8 mouse cellular contexts compared by ENCODE assay signal in genomic region chr17:45556514-45557245, GRCm38 (mm10). TPM values are rescaled to one million over a fixed set of nuclear protein-coding genes. Genes with fewer than 3 reads are reported as not detected.
DNase-seq lines count a peak whose midpoint lies in the region; ATAC-seq lines count a peak whose summit lies in the region.

No protein-coding gene starts in this region.

- peak overlapping the region; percentile 85 for H3K9ac ChIP-seq in hindbrain, embryonic 13.5 days
- peak overlapping the region; percentile 76 for H3K9ac ChIP-seq in midbrain, embryonic 13.5 days (replicated peaks)

- H3K9me3 ChIP-seq in erythroblast, embryonic 14.5 days (ENCODE audit: control insufficient read depth, low read length): no peaks in the 10 kb centered on the region
- no peaks in the 10 kb centered on the region for H3K9me3 ChIP-seq in hindbrain, embryonic 13.5 days
- H3K9me3 ChIP-seq in midbrain, embryonic 13.5 days: no peaks in the 10 kb centered on the region

- H3K36me3 ChIP-seq in erythroblast, embryonic 14.5 days (ENCODE audit: control insufficient read depth): no peaks in the 10 kb centered on the region
- H3K36me3 ChIP-seq in hindbrain, embryonic 13.5 days: no peaks in the 10 kb centered on the region
- H3K36me3 ChIP-seq in midbrain, embryonic 13.5 days: no peaks in the 10 kb centered on the region

- WGBS in hindbrain, embryonic 13.5 days: 69% methylated on average over 3 of the region's 3 CpGs
- 72% methylated on average over 3 of the region's 3 CpGs for WGBS in midbrain, embryonic 13.5 days

- ATAC-seq in erythroblast, adult 5-6 weeks (replicated peaks; ENCODE audit: low FRiP score, poor library complexity, severe bottlenecking): no peak
- ATAC-seq in hindbrain, embryonic 13.5 days (ENCODE audit: low FRiP score): no peak
- ATAC-seq in midbrain, embryonic 13.5 days: no peak

- H3K4me1 ChIP-seq in erythroblast, embryonic 14.5 days (ENCODE audit: control insufficient read depth): peaks cover 14% of the 10 kb centered on the region
- H3K4me1 ChIP-seq in hindbrain, embryonic 13.5 days (replicated peaks): peaks cover 24% of the 10 kb centered on the region
- H3K4me1 ChIP-seq in midbrain, embryonic 13.5 days (replicated peaks): peaks cover 26% of the 10 kb centered on the region

- H3K4me2 ChIP-seq in hindbrain, embryonic 13.5 days: peak overlapping the region; percentile 96
- H3K4me2 ChIP-seq in midbrain, embryonic 13.5 days (replicated peaks): peak overlapping the region; percentile 97

- H3K4me3 ChIP-seq in erythroblast, embryonic 14.5 days (replicated peaks): peak overlapping the region; percentile 64
- peak overlapping the region; percentile 58 for H3K4me3 ChIP-seq in hindbrain, embryonic 13.5 days
- peak overlapping the region; percentile 67 for H3K4me3 ChIP-seq in midbrain, embryonic 13.5 days (replicated peaks)

- peaks cover 65% of the 10 kb centered on the region for H3K27me3 ChIP-seq in erythroblast, embryonic 14.5 days (ENCODE audit: control insufficient read depth)
- H3K27me3 ChIP-seq in hindbrain, embryonic 13.5 days: peaks cover 22% of the 10 kb centered on the region
- H3K27me3 ChIP-seq in midbrain, embryonic 13.5 days: peaks cover 12% of the 10 kb centered on the region

- peak; percentile 68 for DNase-seq in MEL-GATA-1-ER (ENCODE audit: extremely low read depth, low read depth)
- no peak for DNase-seq in urinary bladder, postnatal 4 days (ENCODE audit: low spot score in 2 of 2)
- no peak for DNase-seq in ovary, postnatal 14 days (ENCODE audit: low spot score)
- no peak for DNase-seq in adrenal gland, postnatal 36 days

- no peak overlapping the region for H3K27ac ChIP-seq in hindbrain, embryonic 13.5 days
- H3K27ac ChIP-seq in midbrain, embryonic 13.5 days: no peak overlapping the region

RNA-seq across cellular contexts. Expression of gene Nfkbie, which starts 1.2 kb away (rescaled TPM):
- polyA plus RNA-seq in erythroblast, embryonic 14.5 days (2012): 0.02 and 0.06 TPM in 2 replicates
- total RNA-seq in erythroblast, adult 5-6 weeks (2015; ENCODE audit: low replicate concordance): 1.5 and 1.7 TPM in 2 replicates
- 1.1 and 1.5 TPM in 2 replicates for total RNA-seq in erythroblast, adult 5-6 weeks (2017; ENCODE audit: low replicate concordance)
- 5.6 and 6.5 TPM in 2 replicates for polyA plus RNA-seq in hindbrain, embryonic 13.5 days (2015; fragmentation: Nextera tagmentation; extraction: Ambion mirVana)
- 5.2 and 7.1 TPM in 2 replicates for polyA plus RNA-seq in midbrain, embryonic 13.5 days (2015; fragmentation: Nextera tagmentation; extraction: Ambion mirVana)
- total RNA-seq in adrenal gland, postnatal 36 days (2021): 1 to 10 TPM; 3.7 TPM

RNA-seq across cellular contexts. Expression of gene Slc35b2, which starts 7.0 kb away (rescaled TPM):
- 1.7 TPM in 2 replicates for polyA plus RNA-seq in erythroblast, embryonic 14.5 days (2012)
- total RNA-seq in erythroblast, adult 5-6 weeks (2015; ENCODE audit: low replicate concordance): 16.5 and 25.2 TPM in 2 replicates
- 2.2 and 21.7 TPM in 2 replicates for total RNA-seq in erythroblast, adult 5-6 weeks (2017; ENCODE audit: low replicate concordance)
- polyA plus RNA-seq in hindbrain, embryonic 13.5 days (2015; fragmentation: Nextera tagmentation; extraction: Ambion mirVana): 86.5 and 91.1 TPM in 2 replicates
- polyA plus RNA-seq in midbrain, embryonic 13.5 days (2015; fragmentation: Nextera tagmentation; extraction: Ambion mirVana): 89.2 and 95.3 TPM in 2 replicates
- total RNA-seq in adrenal gland, postnatal 36 days (2021): 10 to 100 TPM; 43.4 to 75.9 TPM

RNA-seq across cellular contexts. Expression of gene Tmem151b, which starts 7.2 kb away (rescaled TPM):
- polyA plus RNA-seq in erythroblast, embryonic 14.5 days (2012): 0.01 TPM in 1 of 2 replicates, not detected in the other
- total RNA-seq in erythroblast, adult 5-6 weeks (2015; ENCODE audit: low replicate concordance): not detected in 2 replicates
- total RNA-seq in erythroblast, adult 5-6 weeks (2017; ENCODE audit: low replicate concordance): not detected in 2 replicates
- polyA plus RNA-seq in hindbrain, embryonic 13.5 days (2015; fragmentation: Nextera tagmentation; extraction: Ambion mirVana): 26.6 and 27.3 TPM in 2 replicates
- polyA plus RNA-seq in midbrain, embryonic 13.5 days (2015; fragmentation: Nextera tagmentation; extraction: Ambion mirVana): 23.5 and 25.5 TPM in 2 replicates
- under 1 TPM; 0.13 to 0.23 TPM for total RNA-seq in adrenal gland, postnatal 36 days (2021)

RNA-seq across cellular contexts. Expression of gene Hsp90ab1, which starts 16.4 kb away (rescaled TPM):
- polyA plus RNA-seq in erythroblast, embryonic 14.5 days (2012): 36.9 and 62.9 TPM in 2 replicates
- 192 and 222 TPM in 2 replicates for total RNA-seq in erythroblast, adult 5-6 weeks (2015; ENCODE audit: low replicate concordance)
- total RNA-seq in erythroblast, adult 5-6 weeks (2017; ENCODE audit: low replicate concordance): 246 and 293 TPM in 2 replicates
- polyA plus RNA-seq in hindbrain, embryonic 13.5 days (2015; fragmentation: Nextera tagmentation; extraction: Ambion mirVana): 1,593 and 1,619 TPM in 2 replicates
- 1,587 and 1,677 TPM in 2 replicates for polyA plus RNA-seq in midbrain, embryonic 13.5 days (2015; fragmentation: Nextera tagmentation; extraction: Ambion mirVana)
- total RNA-seq in adrenal gland, postnatal 36 days (2021): 1,000 to 10,000 TPM; 1,888 to 2,360 TPM

RNA-seq across cellular contexts. Expression of gene Tcte1, which starts 33.4 kb away (rescaled TPM):
- not detected in 2 replicates for polyA plus RNA-seq in erythroblast, embryonic 14.5 days (2012)
- total RNA-seq in erythroblast, adult 5-6 weeks (2015; ENCODE audit: low replicate concordance): not detected in 2 replicates
- total RNA-seq in erythroblast, adult 5-6 weeks (2017; ENCODE audit: low replicate concordance): not detected in 2 replicates
- 3.0 TPM in 2 replicates for polyA plus RNA-seq in hindbrain, embryonic 13.5 days (2015; fragmentation: Nextera tagmentation; extraction: Ambion mirVana)
- 2.6 and 2.7 TPM in 2 replicates for polyA plus RNA-seq in midbrain, embryonic 13.5 days (2015; fragmentation: Nextera tagmentation; extraction: Ambion mirVana)
- not detected for total RNA-seq in adrenal gland, postnatal 36 days (2021)

Comparison
In these comparisons a context has a peak if more than half of its experiments do, and no peak if none do; other contexts are left out.
1. RNA of gene Slc35b2, which starts 7.0 kb away (polyA plus RNA-seq): 89.2 to 95.3 TPM in midbrain, embryonic 13.5 days and 86.5 to 91.1 TPM in hindbrain, embryonic 13.5 days; 1.7 TPM in erythroblast, embryonic 14.5 days; every median in the first group is over 10 times any median in the second.
2. RNA of gene Tmem151b, which starts 7.2 kb away (polyA plus RNA-seq): 26.6 to 27.3 TPM in hindbrain, embryonic 13.5 days and 23.5 to 25.5 TPM in midbrain, embryonic 13.5 days; 0.01 TPM in erythroblast, embryonic 14.5 days; every median in the first group is over 10 times any median in the second.
3. Peak in every context shown above with its lines, with median percentiles within 50 percentile points of each other: H3K4me3 ChIP-seq.